25 mouse cellular contexts compared by ENCODE assay signal in genomic region chr14:77777365-77777764, GRCm38 (mm10).
DNase-seq lines count a peak whose midpoint lies in the region; ATAC-seq and TF ChIP-seq lines count a peak whose summit lies in the region.
"Had no signal": no experiment of that assay in that cellular context is flagged by ENCODE, and none has a peak within 500 bp of the region (broad histone marks: within the 10 kb centered on the region; RNA-seq: fewer than 3 reads in every experiment).

No protein-coding gene starts in this region.

- no peak overlapping the region for H3K27ac ChIP-seq in lung, embryonic 14.5 days (ENCODE audit: low read depth)
- H3K27ac ChIP-seq: forebrain, embryonic 10.5 days; forebrain, embryonic 13.5 days; gastrocnemius, adult 2 months; heart, embryonic 10.5 days; heart, embryonic 13.5 days; hindbrain, embryonic 13.5 days had no signal

- peak; percentile 32 for DNase-seq in lung, embryonic 14.5 days
- no peak for DNase-seq in lung, adult 2 months
- DNase-seq in lung, postnatal 10 days = peak; percentile 13
- peak; percentile 62 for DNase-seq in lung, postnatal 36 days
- no peak for DNase-seq in urinary bladder, postnatal 14 days (ENCODE audit: low spot score)
- no peak for DNase-seq in heart, adult 9 months (ENCODE audit: low spot score in 2 of 2)
- DNase-seq: adrenal gland, postnatal 10 days; adrenal gland, postnatal 36 days; B cell, adult 2 months; cerebellum, adult 18-20 months; cerebellum, adult 9-10 months; cerebellum, postnatal 14 days; gastrocnemius, adult 2 months; gastrocnemius, postnatal 14 days; heart, adult 18-20 months had no signal

- H3K9me3 ChIP-seq in lung, embryonic 14.5 days (ENCODE audit: low read depth, low read length) = no peaks in the 10 kb centered on the region
- H3K9me3 ChIP-seq: forebrain, embryonic 10.5 days; heart, embryonic 10.5 days; heart, embryonic 13.5 days had no signal

- no peak overlapping the region for H3K4me3 ChIP-seq in lung, embryonic 14.5 days (ENCODE audit: low read depth, low read length)
- H3K4me3 ChIP-seq in lung, adult 2 months (replicated peaks; ENCODE audit: extremely low read depth, low read depth, low read length) = no peak overlapping the region
- H3K4me3 ChIP-seq: forebrain, embryonic 10.5 days; forebrain, embryonic 13.5 days; gastrocnemius, adult 2 months; heart, embryonic 10.5 days; heart, embryonic 13.5 days; hindbrain, embryonic 13.5 days had no signal

- no peaks in the 10 kb centered on the region for H3K27me3 ChIP-seq in lung, embryonic 14.5 days (ENCODE audit: insufficient read depth, low read length)
- H3K27me3 ChIP-seq: CH12.LX; forebrain, embryonic 13.5 days; heart, embryonic 13.5 days; hindbrain, embryonic 13.5 days had no signal

- ATAC-seq in lung, embryonic 14.5 days (ENCODE audit: insufficient read depth) = no peak
- ATAC-seq: forebrain, embryonic 13.5 days; forebrain, embryonic 16.5 days; hindbrain, embryonic 16.5 days; Patski had no signal

- no peak overlapping the region for H3K4me2 ChIP-seq in lung, embryonic 14.5 days
- H3K4me2 ChIP-seq: forebrain, embryonic 13.5 days; heart, embryonic 13.5 days; hindbrain, embryonic 13.5 days had no signal

- TF ChIP-seq POLR2A in lung, adult 2 months (IDR thresholded peaks at IDR 0.05; ENCODE audit: borderline replicate concordance, extremely low read depth, low read depth, low read length) = no peak

- no peaks in the 10 kb centered on the region for H3K4me1 ChIP-seq in lung, embryonic 14.5 days (ENCODE audit: insufficient read depth)
- H3K4me1 ChIP-seq in lung, adult 2 months (ENCODE audit: control insufficient read depth, insufficient read depth, low read length) = no peaks in the 10 kb centered on the region
- H3K4me1 ChIP-seq: forebrain, embryonic 10.5 days; forebrain, embryonic 13.5 days; heart, embryonic 10.5 days; heart, embryonic 13.5 days; hindbrain, embryonic 13.5 days had no signal

- WGBS in lung, embryonic 14.5 days = 61% methylated on average over 1 of the region's 1 CpGs
- WGBS in lung, adult 2 months = 62% methylated on average over 1 of the region's 1 CpGs

- TF ChIP-seq CTCF in lung, embryonic 14.5 days (IDR thresholded peaks at IDR 0.05; ENCODE audit: low read depth) = no peak
- TF ChIP-seq CTCF in lung, adult 2 months (IDR thresholded peaks at IDR 0.05; ENCODE audit: insufficient read depth, low read length) = no peak

- H3K36me3 ChIP-seq in lung, embryonic 14.5 days (ENCODE audit: insufficient read depth) = no peaks in the 10 kb centered on the region
- H3K36me3 ChIP-seq: forebrain, embryonic 10.5 days; G1E; heart, embryonic 10.5 days; heart, embryonic 13.5 days; hindbrain, embryonic 13.5 days had no signal

- no peak overlapping the region for H3K9ac ChIP-seq in lung, embryonic 14.5 days
- H3K9ac ChIP-seq: forebrain, embryonic 13.5 days; heart, embryonic 13.5 days; hindbrain, embryonic 13.5 days had no signal

Comparison
In these comparisons a context has a peak if more than half of its experiments do, and no peak if none do; other contexts are left out.
1. DNase-seq: peak in lung, embryonic 14.5 days (single experiment), lung, postnatal 10 days (single experiment) and lung, postnatal 36 days (single experiment); none in lung, adult 2 months (single experiment), urinary bladder, postnatal 14 days (single experiment) and heart, adult 9 months (0 of 2).